Mouse (Mus musculus) E14TG2a.4 (cell line): ENCODE results near the gene Trpv4.

Experiments used
- CTCF ChIP-seq: conservative IDR thresholded peaks from 2 replicates; pipeline ENCODE4 v1.5.1; 2014; ENCODE audit warnings: low read length
- NANOG ChIP-seq: IDR thresholded peaks from 2 replicates; pipeline ENCODE4 v1.6.1; 2014; ENCODE audit warnings: borderline replicate concordance, low read length, mixed read lengths
- POU5F1 ChIP-seq: IDR thresholded peaks from 2 replicates; pipeline ENCODE4 v1.6.1; 2014; ENCODE audit warnings: low read length, borderline replicate concordance

GRCm38 (mm10) chr5:114588416-114588815 is 69.8 kb downstream of the Trpv4 start:
- no peak for TF ChIP-seq CTCF
- no peak for TF ChIP-seq POU5F1
- TF ChIP-seq NANOG: no peak
